Mouse (Mus musculus): ENCODE results near the gene Lrrc49. TPM values are rescaled to one million over a fixed set of nuclear protein-coding genes. Genes with fewer than 3 reads are reported as not detected.

The Lrrc49 gene
- 10.8 and 11.9 TPM in 2 replicates for total RNA-seq (2017)

- peak; percentile 95 for ATAC-seq (replicated peaks; ENCODE audit: low read depth, poor library complexity, severe bottlenecking)
These were observed at the start of gene Lrrc49 for GRCm38 (mm10) chr9:60687891-60688324. TSS of gene Lrrc49 (minus strand) at chr9:60688158.

DNA sequence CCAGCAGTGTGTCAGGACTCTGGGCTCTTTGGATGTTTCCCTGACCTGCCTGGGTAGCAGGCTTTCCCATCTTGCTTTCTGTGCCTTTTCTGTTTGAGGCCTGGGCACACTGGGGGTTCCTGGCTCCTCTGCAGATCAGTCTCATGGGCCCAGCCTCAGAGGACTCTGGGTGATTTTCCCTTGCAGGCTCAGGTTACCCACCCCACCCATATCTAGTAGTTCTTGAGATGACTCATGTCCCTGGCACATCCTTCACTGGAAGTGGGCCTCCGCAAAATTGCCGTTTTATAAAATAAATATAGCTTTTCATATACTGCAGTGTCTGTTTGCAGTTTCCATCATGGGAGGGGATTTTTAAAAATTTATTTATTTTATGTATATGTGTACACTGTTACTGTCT lies 46.4 kb upstream of the Lrrc49 start:
- no peak for ATAC-seq (replicated peaks; ENCODE audit: low read depth, poor library complexity, severe bottlenecking)

GRCm38 (mm10) chr9:60724968-60725367 lies 37.0 kb upstream of the Lrrc49 start:
- ATAC-seq (replicated peaks; ENCODE audit: low read depth, poor library complexity, severe bottlenecking) = no peak

DNA sequence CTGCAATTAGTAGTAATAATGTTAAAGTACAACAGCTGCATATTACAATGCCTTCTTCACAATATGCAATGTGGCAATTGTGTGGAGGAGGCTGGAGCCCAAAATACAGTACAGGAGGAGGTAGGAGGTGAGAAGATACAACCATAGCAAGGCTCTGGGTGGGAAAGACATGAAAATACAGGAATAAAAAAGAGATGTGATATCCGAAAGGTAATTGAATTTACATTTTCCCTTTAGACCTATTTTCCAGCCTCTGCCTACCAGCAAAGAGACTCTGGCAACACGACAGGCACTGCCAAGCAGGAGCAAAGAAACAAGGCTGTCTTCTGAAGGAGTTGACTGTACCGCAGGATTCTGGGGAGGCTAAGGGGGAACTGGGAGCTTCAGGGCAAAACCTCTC lies 31.7 kb upstream of the Lrrc49 start:
- no peak for ATAC-seq (replicated peaks; ENCODE audit: low read depth, poor library complexity, severe bottlenecking)

- ATAC-seq (replicated peaks; ENCODE audit: low read depth, poor library complexity, severe bottlenecking) = peak; percentile 60; the same call in 1 of the 2 replicates
These were observed 30.3 kb upstream of the Lrrc49 start for GRCm38 (mm10) chr9:60718284-60718683.

GRCm38 (mm10) chr9:60715828-60716227 lies 27.9 kb upstream of the Lrrc49 start:
- ATAC-seq (replicated peaks; ENCODE audit: low read depth, poor library complexity, severe bottlenecking) = no peak

DNA sequence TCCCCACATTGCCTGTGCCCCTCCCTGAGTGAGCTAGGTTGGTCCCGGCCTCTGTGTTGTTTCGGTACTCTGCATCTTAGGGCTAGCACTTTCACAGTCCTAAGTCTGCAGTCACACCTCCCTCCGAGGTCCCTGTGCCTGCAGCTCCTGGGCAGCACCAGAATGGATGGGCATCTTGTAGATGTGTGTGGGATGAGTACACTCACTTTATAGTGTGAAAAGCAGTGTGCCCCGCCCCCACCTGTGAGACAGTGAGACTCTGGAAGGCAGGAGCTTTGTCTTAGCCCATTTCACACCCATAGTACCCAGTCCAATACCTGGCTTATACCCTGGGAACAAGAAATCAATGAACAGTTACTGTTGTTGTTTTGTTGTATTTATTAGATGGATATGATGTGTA lies 27.3 kb upstream of the Lrrc49 start:
- ATAC-seq (replicated peaks; ENCODE audit: low read depth, poor library complexity, severe bottlenecking) = no peak

DNA sequence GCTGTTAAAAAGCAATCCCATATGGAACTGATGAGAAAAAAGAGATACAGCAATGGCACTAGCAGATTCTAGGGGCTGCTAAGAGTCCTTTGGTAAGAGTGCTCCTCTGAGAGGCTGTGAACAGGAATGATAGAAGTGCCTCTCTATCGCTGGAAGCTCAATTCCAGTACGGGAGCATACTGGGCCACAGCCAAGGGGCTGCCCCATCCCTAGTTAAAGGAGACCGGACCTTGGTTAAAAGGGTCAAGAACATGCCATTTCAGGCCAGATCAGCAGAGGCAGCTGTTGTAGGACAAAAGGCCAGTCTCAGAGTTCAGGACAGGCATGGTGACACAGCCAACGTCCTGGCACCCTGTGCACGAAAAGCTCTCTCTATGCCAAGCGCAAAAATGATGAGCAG lies 26.2 kb upstream of the Lrrc49 start:
- no peak for ATAC-seq (replicated peaks; ENCODE audit: low read depth, poor library complexity, severe bottlenecking)

GRCm38 (mm10) chr9:60713616-60714015 lies 25.7 kb upstream of the Lrrc49 start:
- no peak for ATAC-seq (replicated peaks; ENCODE audit: low read depth, poor library complexity, severe bottlenecking)

GRCm38 (mm10) chr9:60712771-60713541 lies 25.0 kb upstream of the Lrrc49 start, which contains the start of gene Larp6:
TSS of gene Larp6 (plus strand) at chr9:60712989.
- no peak for ATAC-seq (replicated peaks; ENCODE audit: low read depth, poor library complexity, severe bottlenecking)

DNA sequence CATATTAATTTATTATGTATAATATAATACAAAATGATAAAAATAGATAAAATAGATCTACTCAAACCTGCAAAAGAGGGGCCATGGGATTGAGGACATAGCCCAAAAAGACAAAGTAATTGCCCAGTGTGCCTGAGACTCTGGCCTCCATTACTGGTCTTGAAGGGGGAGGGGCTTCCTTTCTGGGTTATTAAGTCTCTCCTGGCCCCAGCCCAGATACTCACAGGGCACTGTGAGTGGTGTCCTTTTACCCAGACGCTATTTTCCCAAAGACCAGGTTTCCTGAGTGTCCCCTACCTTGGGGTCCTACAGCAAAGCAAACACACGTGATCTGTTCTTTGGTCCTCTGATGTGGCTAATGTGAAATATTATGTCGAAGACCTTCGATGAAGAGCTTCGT lies 24.1 kb upstream of the Lrrc49 start:
- ATAC-seq (replicated peaks; ENCODE audit: low read depth, poor library complexity, severe bottlenecking) = no peak

GRCm38 (mm10) chr9:60709721-60710120 lies 21.8 kb upstream of the Lrrc49 start:
- no peak for ATAC-seq (replicated peaks; ENCODE audit: low read depth, poor library complexity, severe bottlenecking)

GRCm38 (mm10) chr9:60708606-60709005 lies 20.6 kb upstream of the Lrrc49 start:
- ATAC-seq (replicated peaks; ENCODE audit: low read depth, poor library complexity, severe bottlenecking) = no peak

GRCm38 (mm10) chr9:60707594-60707993 lies 19.6 kb upstream of the Lrrc49 start:
- ATAC-seq (replicated peaks; ENCODE audit: low read depth, poor library complexity, severe bottlenecking) = no peak

- ATAC-seq (replicated peaks; ENCODE audit: low read depth, poor library complexity, severe bottlenecking) = no peak
These were observed 11.7 kb upstream of the Lrrc49 start for GRCm38 (mm10) chr9:60699581-60700231.

DNA sequence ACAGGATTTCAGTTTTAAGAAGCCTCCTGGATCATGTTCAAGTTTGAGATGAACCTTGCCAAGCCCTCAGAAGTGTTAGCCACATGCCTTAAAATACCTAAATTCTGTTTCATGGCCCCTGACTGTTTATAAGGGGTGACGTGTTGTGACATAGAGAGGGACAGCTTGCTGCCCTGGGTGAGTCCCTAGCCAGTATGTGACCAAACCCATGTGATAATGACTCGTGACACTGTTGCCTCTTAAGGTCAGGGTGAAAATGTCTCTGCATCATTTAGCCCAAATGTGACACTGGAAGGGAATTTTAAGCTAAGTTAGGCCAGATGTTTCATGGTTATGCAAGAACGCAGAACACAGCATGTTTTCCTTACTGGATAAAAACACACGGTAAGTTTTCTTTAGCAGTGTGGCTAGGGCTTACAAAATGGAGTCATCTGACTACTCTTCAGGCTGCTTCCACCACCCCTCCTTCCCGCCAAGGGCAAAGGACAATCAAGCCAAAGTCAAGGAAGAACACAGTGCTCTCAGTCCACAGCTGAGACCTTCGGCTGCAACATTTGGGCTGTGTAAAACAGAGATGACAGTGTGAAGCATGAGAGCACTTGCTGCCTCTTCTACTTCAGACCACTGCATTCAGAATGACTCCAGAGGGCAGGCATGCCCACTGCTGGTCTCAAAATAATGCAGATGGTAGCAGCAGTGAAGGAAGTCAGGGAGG lies 8.5 kb upstream of the Lrrc49 start:
- no peak for ATAC-seq (replicated peaks; ENCODE audit: low read depth, poor library complexity, severe bottlenecking)

- ATAC-seq (replicated peaks; ENCODE audit: low read depth, poor library complexity, severe bottlenecking) = no peak; the same call in 1 of the 2 replicates
These were observed 6.0 kb upstream of the Lrrc49 start for GRCm38 (mm10) chr9:60693986-60694385.

- no peak for ATAC-seq (replicated peaks; ENCODE audit: low read depth, poor library complexity, severe bottlenecking)
These were observed 4.7 kb upstream of the Lrrc49 start for GRCm38 (mm10) chr9:60692624-60693023.

GRCm38 (mm10) chr9:60687415-60687814 lies 543 bp downstream of the Lrrc49 start:
- ATAC-seq (replicated peaks; ENCODE audit: low read depth, poor library complexity, severe bottlenecking) = peak; percentile 53

GRCm38 (mm10) chr9:60682753-60683152 lies 5.2 kb downstream of the Lrrc49 start:
- ATAC-seq (replicated peaks; ENCODE audit: low read depth, poor library complexity, severe bottlenecking) = no peak

GRCm38 (mm10) chr9:60681005-60681404 lies 7.0 kb downstream of the Lrrc49 start:
- ATAC-seq (replicated peaks; ENCODE audit: low read depth, poor library complexity, severe bottlenecking) = no peak

Data from common myeloid progenitor, adult 5-6 weeks (primary cell).